Mouse (Mus musculus) cerebellum, adult 9-11 months (tissue): ENCODE results near the gene Ccl24.

Experiments used
- DNase-seq: peaks from one replicate; pipeline ENCODE4 v3.0.0; 2022

Ccl24 gene

GRCm38 (mm10) chr5:135544865-135545797 is 27.7 kb downstream of the Ccl24 start, which contains the start of gene Hip1:
Hip1 (minus strand) TSS chr5:135545120.
- DNase-seq, result peak; percentile 100

GRCm38 (mm10) chr5:135544032-135544558 is 28.8 kb downstream of the Ccl24 start:
- DNase-seq, result peak; percentile 58

- no peak for DNase-seq
Observed at GRCm38 (mm10) chr5:135537794-135538214, 35.0 kb downstream of the Ccl24 start.

- no peak for DNase-seq
Observed at GRCm38 (mm10) chr5:135537326-135537725, 35.5 kb downstream of the Ccl24 start.

- no peak for DNase-seq
Observed at GRCm38 (mm10) chr5:135535867-135536266, 37.0 kb downstream of the Ccl24 start.

- DNase-seq, result no peak
Observed at GRCm38 (mm10) chr5:135533431-135533830, 39.4 kb downstream of the Ccl24 start.

GRCm38 (mm10) chr5:135531306-135531845 is 41.5 kb downstream of the Ccl24 start:
- DNase-seq, result peak; percentile 44

- no peak for DNase-seq
Observed at GRCm38 (mm10) chr5:135529964-135530363, 42.9 kb downstream of the Ccl24 start.

GRCm38 (mm10) chr5:135529310-135529709 is 43.5 kb downstream of the Ccl24 start:
- DNase-seq, result no peak

- DNase-seq, result no peak
Observed at GRCm38 (mm10) chr5:135527986-135528385, 44.9 kb downstream of the Ccl24 start.

GRCm38 (mm10) chr5:135524660-135525560 is 47.9 kb downstream of the Ccl24 start:
- no peak for DNase-seq

- no peak for DNase-seq
Observed at GRCm38 (mm10) chr5:135524087-135524486, 48.8 kb downstream of the Ccl24 start.

GRCm38 (mm10) chr5:135522111-135522722 is 50.6 kb downstream of the Ccl24 start:
- DNase-seq, result no peak
